Comparison of ENCODE assay signal across 25 mouse cellular contexts in genomic region chr17:46812442-46812841, GRCm38 (mm10). TPM values are rescaled to one million over a fixed set of nuclear protein-coding genes. Genes with fewer than 3 reads are reported as not detected.
DNase-seq lines count a peak whose midpoint lies in the region; ATAC-seq and TF ChIP-seq lines count a peak whose summit lies in the region.
"Had no signal": no experiment of that assay in that cellular context is flagged by ENCODE, and none has a peak within 500 bp of the region (broad histone marks: within the 10 kb centered on the region; RNA-seq: fewer than 3 reads in every experiment).

No protein-coding gene starts in this region.

- TF ChIP-seq POLR2A in ES-Bruce4 (IDR thresholded peaks at IDR 0.05; ENCODE audit: insufficient read depth, low read length), result no peak

- H3K4me1 ChIP-seq in ES-Bruce4 (ENCODE audit: control insufficient read depth, insufficient read depth, low read length) (peaks cover 6% of the 10 kb centered on the region), ES-E14 (ENCODE audit: control insufficient read depth in 2 of 2, insufficient read depth in 2 of 2, low read length in 2 of 2, poor library complexity in 1 of 2) (peaks cover 12 to 29% of the 10 kb centered on the region in 2 experiments)
- no peaks in the 10 kb centered on the region for H3K4me1 ChIP-seq in forebrain, embryonic 11.5 days (replicated peaks; ENCODE audit: control insufficient read depth, insufficient read depth, low read length)
- H3K4me1 ChIP-seq: embryonic facial prominence, embryonic 10.5 days; embryonic facial prominence, embryonic 12.5 days had no signal

- H3K4me3 ChIP-seq in ES-Bruce4 (ENCODE audit: low read depth, low read length), result no peak overlapping the region
- H3K4me3 ChIP-seq in ES-E14 (ENCODE audit: insufficient read depth in 1 of 2, low read depth in 1 of 2, low read length in 2 of 2, poor library complexity in 1 of 2, severe bottlenecking in 1 of 2), result peak overlapping the region; percentile 34 to 74; a peak in 3 of 4 replicates
- no peak overlapping the region for H3K4me3 ChIP-seq in forebrain, embryonic 11.5 days (ENCODE audit: low read depth, low read length)
- H3K4me3 ChIP-seq: embryonic facial prominence, embryonic 10.5 days; embryonic facial prominence, embryonic 12.5 days; forebrain, embryonic 12.5 days had no signal

- H3K27me3 ChIP-seq in ES-Bruce4 (ENCODE audit: control insufficient read depth, insufficient read depth, low read length, poor library complexity, severe bottlenecking), result no peaks in the 10 kb centered on the region
- H3K27me3 ChIP-seq in forebrain, embryonic 11.5 days (ENCODE audit: control insufficient read depth, insufficient read depth, low read length), result no peaks in the 10 kb centered on the region
- H3K27me3 ChIP-seq: embryonic facial prominence, embryonic 12.5 days; forebrain, embryonic 12.5 days had no signal

- ATAC-seq in forebrain, embryonic 11.5 days (replicated peaks; ENCODE audit: low FRiP score), result no peak
- ATAC-seq: activated CD4-positive, CD25-positive, alpha-beta regulatory T cell, adult 4 months; forebrain, embryonic 14.5 days; forebrain, embryonic 16.5 days had no signal

- H3K4me2 ChIP-seq in forebrain, embryonic 11.5 days (ENCODE audit: low read depth, low read length, severe bottlenecking), result no peak overlapping the region
- H3K4me2 ChIP-seq: embryonic facial prominence, embryonic 12.5 days; forebrain, embryonic 12.5 days had no signal

- TF ChIP-seq EP300 in ES-Bruce4 (IDR thresholded peaks at IDR 0.05; ENCODE audit: insufficient read depth, low read depth, low read length), result peak; percentile 71

- WGBS in forebrain, embryonic 11.5 days, result 68% methylated on average over 1 of the region's 1 CpGs

- TF ChIP-seq CTCF in ES-Bruce4 (IDR thresholded peaks at IDR 0.05; ENCODE audit: low read depth, low read length), result no peak

- peak overlapping the region; percentile 62 for H3K9ac ChIP-seq in ES-Bruce4 (ENCODE audit: low read depth, poor library complexity, severe bottlenecking)
- H3K9ac ChIP-seq in ES-E14 (ENCODE audit: insufficient read depth, low read depth, low read length, poor library complexity, severe bottlenecking), result peak overlapping the region; percentile 85; the same call in 1 of the 2 replicates
- no peak overlapping the region for H3K9ac ChIP-seq in forebrain, embryonic 11.5 days (ENCODE audit: low read length)
- H3K9ac ChIP-seq: embryonic facial prominence, embryonic 12.5 days; forebrain, embryonic 12.5 days had no signal

- in situ Hi-C loops in ES-E14 (cut with MboI; ENCODE audit: low sequenced_read_pairs in 2 of 2, unreplicated experiment in 2 of 2), result no loop called here

- DNase-seq in ES-E14 (ENCODE audit: low read depth, low spot score), result peak; percentile 75
- DNase-seq in WW6 (ENCODE audit: low read depth, low spot score), result peak; percentile 74
- DNase-seq in thymus, postnatal 10 days (ENCODE audit: low spot score in 2 of 2), result no peak
- DNase-seq in gastrocnemius, postnatal 25 days, result no peak
- DNase-seq in forebrain, embryonic 11.5 days (ENCODE audit: low spot score), result no peak
- no peak for DNase-seq in embryo, embryonic 9.5 days (ENCODE audit: extremely low spot score)
- DNase-seq: adrenal gland, adult 8-10 months; adrenal gland, postnatal 14 days; adrenal gland, postnatal 36 days; cerebellum, adult 11 months; cerebellum, adult 18-20 months; cerebellum, adult 8-10 months; cerebellum, adult 9-11 months; cerebellum, postnatal 14 days; cerebellum, postnatal 36 days; embryo, embryonic 11 days had no signal

- no peaks in the 10 kb centered on the region for H3K9me3 ChIP-seq in ES-Bruce4 (replicated peaks; ENCODE audit: control insufficient read depth, insufficient read depth, low read length, poor library complexity, severe bottlenecking)
- H3K9me3 ChIP-seq in ES-E14 (ENCODE audit: control insufficient read depth, insufficient read depth, low read depth, low read length), result no peaks in the 10 kb centered on the region
- H3K9me3 ChIP-seq in forebrain, embryonic 11.5 days (ENCODE audit: control insufficient read depth, low read length), result no peaks in the 10 kb centered on the region
- H3K9me3 ChIP-seq: embryonic facial prominence, embryonic 10.5 days; embryonic facial prominence, embryonic 12.5 days; forebrain, embryonic 12.5 days had no signal

- H3K27ac ChIP-seq in ES-Bruce4 (ENCODE audit: insufficient read depth, low read length) (peak overlapping the region; percentile 95), ES-E14 (ENCODE audit: insufficient read depth, low read depth, low read length, poor library complexity, severe bottlenecking) (peak overlapping the region; percentile 98; the same call in 1 of the 2 replicates)
- no peak overlapping the region for H3K27ac ChIP-seq in forebrain, embryonic 11.5 days (ENCODE audit: low read depth, low read length)
- H3K27ac ChIP-seq: embryonic facial prominence, embryonic 10.5 days; embryonic facial prominence, embryonic 12.5 days; forebrain, embryonic 12.5 days had no signal

- peaks cover 17% of the 10 kb centered on the region for H3K36me3 ChIP-seq in ES-Bruce4 (ENCODE audit: control insufficient read depth, insufficient read depth, low read length, poor library complexity, severe bottlenecking)
- H3K36me3 ChIP-seq in ES-E14 (ENCODE audit: control insufficient read depth, insufficient read depth, low read length, poor library complexity, severe bottlenecking), result peaks cover 22% of the 10 kb centered on the region
- H3K36me3 ChIP-seq in forebrain, embryonic 11.5 days (ENCODE audit: control insufficient read depth, insufficient read depth, low read length), result no peaks in the 10 kb centered on the region; the same call in 1 of the 2 replicates

TF ChIP-seq in ES-E14, 5 proteins besides CTCF, POLR2A, EP300 and RAD21:
- TF ChIP-seq ZC3H11A (IDR thresholded peaks at IDR 0.05; ENCODE audit: borderline replicate concordance, low read depth, low read length) (no peak), HCFC1 (IDR thresholded peaks at IDR 0.05; ENCODE audit: borderline replicate concordance, insufficient read depth, low read length) (no peak), CHD2 (IDR thresholded peaks at IDR 0.05; ENCODE audit: low read depth, low read length) (peak; percentile 63; the same call in 1 of the 2 replicates), ZNF384 (IDR thresholded peaks at IDR 0.05; ENCODE audit: low read depth, low read length) (no peak), MAFK (IDR thresholded peaks at IDR 0.05; ENCODE audit: insufficient read depth, low read depth, low read length) (no peak)

RNA-seq across cellular contexts. Expression of gene Rpl7l1, which starts 30.0 kb away (rescaled TPM):
- polyA plus RNA-seq in ES-Bruce4 (2011; ENCODE audit: insufficient read depth, insufficient read length, low read depth, missing spikeins), result 167 and 196 TPM in 2 replicates
- 132 and 179 TPM in 2 replicates for total RNA-seq in ES-E14 (2012; rRNA removed)
- 10 to 100 TPM; 42.6 to 50.4 TPM for total RNA-seq in gastrocnemius, postnatal 25 days (2021)
- polyA plus RNA-seq in forebrain, embryonic 11.5 days (2014; fragmentation: Nextera tagmentation; extraction: Ambion mirVana), result 178 and 189 TPM in 2 replicates

RNA-seq across cellular contexts. Expression of gene 2310039H08Rik, which starts 40.0 kb away (rescaled TPM):
- 6.7 and 7.2 TPM in 2 replicates for polyA plus RNA-seq in ES-Bruce4 (2011; ENCODE audit: insufficient read depth, insufficient read length, low read depth, missing spikeins)
- total RNA-seq in ES-E14 (2012; rRNA removed), result 19.5 and 21.4 TPM in 2 replicates
- 10 to 100 TPM; 34.9 to 35.0 TPM for total RNA-seq in gastrocnemius, postnatal 25 days (2021)
- polyA plus RNA-seq in forebrain, embryonic 11.5 days (2014; fragmentation: Nextera tagmentation; extraction: Ambion mirVana), result 53.7 and 57.5 TPM in 2 replicates

RNA-seq across cellular contexts. Expression of gene Bicral, which starts 45.8 kb away (rescaled TPM):
- 24.2 and 26.7 TPM in 2 replicates for polyA plus RNA-seq in ES-Bruce4 (2011; ENCODE audit: insufficient read depth, insufficient read length, low read depth, missing spikeins)
- 20.2 and 27.1 TPM in 2 replicates for total RNA-seq in ES-E14 (2012; rRNA removed)
- total RNA-seq in gastrocnemius, postnatal 25 days (2021), result 1 to 10 TPM; 7.5 to 9.2 TPM
- 6.8 and 7.2 TPM in 2 replicates for polyA plus RNA-seq in forebrain, embryonic 11.5 days (2014; fragmentation: Nextera tagmentation; extraction: Ambion mirVana)

RNA-seq across cellular contexts. Expression of gene Ptcra, which starts 48.9 kb away (rescaled TPM):
- polyA plus RNA-seq in ES-Bruce4 (2011; ENCODE audit: insufficient read depth, insufficient read length, low read depth, missing spikeins), result 1.1 and 1.7 TPM in 2 replicates
- 1.8 and 2.2 TPM in 2 replicates for total RNA-seq in ES-E14 (2012; rRNA removed)
- total RNA-seq in gastrocnemius, postnatal 25 days (2021), result not detected
- polyA plus RNA-seq in forebrain, embryonic 11.5 days (2014; fragmentation: Nextera tagmentation; extraction: Ambion mirVana), result 0.35 and 0.44 TPM in 2 replicates
- total RNA-seq: adrenal gland, adult 18-20 months; adrenal gland, adult 8-10 months; adrenal gland, postnatal 36 days; common myeloid progenitor, adult 5-6 weeks had no signal
- polyA plus RNA-seq: activated CD4-positive, CD25-positive, alpha-beta regulatory T cell, adult 4 months; forebrain, embryonic 16.5 days had no signal

Comparison
In these comparisons a context has a peak if more than half of its experiments do, and no peak if none do; other contexts are left out.
1. H3K4me3 ChIP-seq: peak in ES-E14 (2 of 2); none in ES-Bruce4 (single experiment) and forebrain, embryonic 11.5 days (single experiment).
2. DNase-seq: peak in ES-E14 (single experiment) and WW6 (single experiment); none in thymus, postnatal 10 days (0 of 2), gastrocnemius, postnatal 25 days (single experiment), forebrain, embryonic 11.5 days (single experiment) and embryo, embryonic 9.5 days (single experiment).